Mouse (Mus musculus) gastrocnemius, postnatal 10 days (tissue): ENCODE results near the gene Snd1. TPM values are rescaled to one million over a fixed set of nuclear protein-coding genes. Genes with fewer than 3 reads are reported as not detected.

Experiments
- DNase-seq: peaks from one replicate; pipeline ENCODE4 v3.0.0; 2021; ENCODE audit warnings: mixed read lengths
- total RNA-seq, 2 experiments: library from RNA; stranded (reverse); gene quantifications; 2 replicates each; pipeline ENCODE4 v1.2.3; 2021

The Snd1 gene
- total RNA-seq, 2 experiments from 2014 or later = 56.2 to 65.2 TPM

DNA sequence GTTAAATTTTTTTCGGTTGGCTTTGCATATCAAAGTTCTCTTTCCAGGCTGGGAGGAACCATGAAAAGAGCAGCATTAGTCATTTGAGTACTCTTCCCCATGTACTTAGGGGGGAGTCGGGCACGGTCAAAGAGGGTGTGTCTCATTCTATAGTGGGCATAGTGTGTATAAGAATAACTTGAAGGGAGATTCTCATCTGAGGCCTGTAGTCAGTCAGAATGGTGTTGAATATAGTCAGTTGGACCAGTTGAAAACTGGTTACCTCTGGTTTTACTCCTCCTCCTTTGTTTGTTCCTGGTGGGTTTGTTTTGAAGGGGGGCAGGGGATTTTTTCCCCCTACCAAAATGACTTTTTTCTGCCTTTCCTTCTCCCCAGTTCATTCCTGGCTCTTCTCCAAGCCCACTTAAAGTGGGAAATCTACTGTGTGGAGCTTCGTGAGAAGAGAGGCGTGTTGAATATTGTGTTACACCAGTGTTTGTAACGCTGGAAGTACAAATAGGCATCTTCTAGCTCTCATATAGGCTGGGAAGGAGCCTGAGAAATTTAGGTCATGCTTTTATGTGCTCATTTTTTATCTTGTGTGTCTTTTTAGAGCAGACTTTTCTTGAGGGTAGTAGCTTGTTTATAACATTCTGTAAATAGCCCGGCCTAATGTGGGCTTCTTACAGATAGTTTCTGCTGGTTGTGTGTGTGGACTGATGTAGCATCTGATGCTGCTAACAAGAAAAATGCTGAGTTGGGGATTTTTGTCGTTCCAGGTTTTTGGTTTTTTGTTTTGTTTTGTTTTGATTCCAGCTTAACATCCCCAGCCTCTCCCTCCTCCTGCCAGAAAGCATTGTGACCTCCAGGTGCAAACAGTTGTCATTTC, 231.4 kb downstream of the Snd1 start:
- DNase-seq = no peak

DNA sequence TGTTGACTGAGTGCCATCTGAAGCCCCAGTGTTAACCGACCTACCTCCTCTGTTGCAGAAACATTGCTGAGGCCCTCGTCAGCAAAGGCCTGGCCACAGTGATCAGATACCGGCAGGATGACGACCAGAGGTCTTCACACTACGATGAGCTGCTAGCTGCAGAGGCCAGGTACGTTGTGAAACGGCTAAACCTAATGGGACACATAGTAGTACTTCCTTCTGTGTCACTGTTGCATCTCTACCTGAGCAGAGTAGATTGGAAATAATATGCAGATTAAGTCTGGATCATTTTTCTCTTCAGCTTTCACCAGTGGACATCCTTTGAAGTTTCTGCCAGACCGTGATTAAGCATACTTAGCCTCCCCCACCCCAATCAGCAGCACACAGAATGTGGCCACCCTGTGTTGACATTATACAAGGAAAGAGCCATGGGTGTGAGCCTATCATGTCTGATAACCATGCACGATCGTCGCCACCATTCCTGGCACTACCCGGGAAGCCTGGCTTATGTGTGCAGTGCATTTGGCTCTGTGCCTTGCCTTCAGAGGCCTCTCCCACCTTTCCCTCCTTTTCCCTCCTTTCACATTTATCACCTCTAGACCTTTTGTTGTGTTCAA, 232.1 kb downstream of the Snd1 start:
- DNase-seq = no peak

GRCm38 (mm10) chr6:28710035-28710434, 235.1 kb downstream of the Snd1 start:
- DNase-seq = no peak

GRCm38 (mm10) chr6:28717203-28717844, 242.4 kb downstream of the Snd1 start:
- DNase-seq = no peak

DNA sequence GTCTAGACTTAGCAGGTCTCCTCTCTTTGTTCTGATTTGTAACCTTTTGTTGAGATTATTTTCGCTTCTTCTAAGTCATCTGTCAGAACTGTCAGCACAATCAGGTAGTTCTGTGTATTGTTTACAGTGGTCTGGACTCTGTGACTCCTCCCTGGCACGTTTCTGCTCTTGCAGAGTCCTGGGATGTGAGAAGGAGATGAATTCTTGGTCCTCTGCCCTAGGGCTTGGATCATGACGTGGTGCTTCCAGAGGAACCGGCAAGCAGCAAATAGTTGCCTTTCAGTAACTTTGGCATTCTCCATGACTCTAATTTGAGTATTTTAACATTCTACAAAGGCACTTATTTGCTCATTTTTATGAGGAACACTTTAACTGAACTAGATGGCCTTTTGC, 242.9 kb downstream of the Snd1 start:
- DNase-seq = no peak

- no peak for DNase-seq
These were observed 245.6 kb downstream of the Snd1 start for GRCm38 (mm10) chr6:28720391-28721171.

DNA sequence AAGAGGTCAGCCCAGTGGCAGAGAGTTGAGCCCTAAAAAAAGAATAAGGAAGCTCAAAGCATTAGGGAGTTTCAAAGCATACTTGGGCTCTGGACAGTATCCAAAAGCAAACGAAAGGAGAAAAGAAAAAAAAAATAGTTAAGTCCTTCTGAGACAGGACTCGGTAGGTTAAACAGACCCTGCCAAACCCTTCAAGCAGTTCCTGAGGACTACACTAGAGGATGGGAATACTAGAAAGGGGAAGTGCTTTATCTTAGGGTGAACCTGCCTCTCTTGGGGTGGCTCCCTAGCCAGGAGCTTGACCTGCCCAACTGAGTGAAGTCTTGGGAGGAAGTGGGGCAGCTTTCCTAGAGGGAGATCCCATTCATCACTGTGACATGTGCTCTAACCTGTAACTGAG, 248.1 kb downstream of the Snd1 start:
- DNase-seq = no peak

GRCm38 (mm10) chr6:28724776-28725175, 249.8 kb downstream of the Snd1 start:
- DNase-seq = no peak

DNA sequence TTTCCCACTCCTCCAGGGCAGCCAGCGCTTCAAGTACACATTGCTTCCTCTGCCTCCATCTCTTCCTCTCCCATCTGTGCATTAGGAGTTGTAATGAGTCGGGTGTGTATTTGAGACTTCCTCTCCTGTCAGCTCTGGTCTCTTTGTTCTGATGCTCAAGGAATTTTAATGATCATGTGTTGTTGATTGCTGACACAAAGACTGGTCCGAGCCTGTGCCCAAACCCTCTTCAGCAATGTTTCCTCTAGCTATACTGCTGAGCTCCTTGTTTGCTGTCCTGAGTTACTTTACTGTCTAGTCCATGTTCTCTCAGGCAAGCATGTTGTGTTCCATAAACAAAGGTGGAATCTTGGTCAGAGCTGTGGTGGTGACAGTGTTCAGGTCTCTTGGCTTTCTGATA, 254.3 kb downstream of the Snd1 start:
- no peak for DNase-seq

DNA sequence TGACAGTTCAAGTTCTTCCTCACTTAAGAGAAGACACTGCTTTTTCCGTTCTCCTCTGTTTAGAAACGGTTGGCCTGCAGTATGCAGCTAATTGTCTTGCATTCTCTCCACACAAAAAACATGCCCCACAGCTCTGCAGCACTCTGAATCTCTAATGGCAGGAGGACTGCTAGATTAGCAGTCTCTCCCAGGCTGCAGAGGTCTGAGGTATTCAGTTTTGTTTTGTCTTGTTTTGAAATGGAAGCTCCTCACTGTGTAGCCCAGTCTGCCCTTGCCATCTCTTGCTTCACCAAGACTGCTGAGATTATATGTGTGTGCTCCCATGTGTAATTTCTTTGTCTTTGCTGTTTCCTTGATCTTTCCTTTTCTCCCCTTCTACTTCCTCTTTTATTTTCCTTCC, 254.7 kb downstream of the Snd1 start:
- DNase-seq = no peak

DNA sequence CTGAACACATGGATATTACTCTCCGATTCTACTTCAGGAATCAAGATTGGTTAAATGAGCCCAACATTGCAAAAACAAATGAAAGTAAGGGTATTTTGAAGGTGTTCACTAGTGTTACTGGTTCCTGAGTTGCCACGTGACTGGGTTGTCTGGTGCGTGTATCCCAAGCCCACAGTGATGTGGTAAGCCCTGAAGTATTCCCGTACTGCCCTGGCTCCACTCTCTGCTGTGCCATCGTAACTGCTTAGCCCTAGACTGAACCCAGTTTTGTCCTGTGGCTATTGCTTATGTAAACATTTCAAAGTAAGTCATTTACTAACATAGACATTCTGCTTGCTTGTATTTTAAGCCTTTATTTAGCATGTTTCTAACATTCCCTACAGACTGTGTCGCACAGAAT, 256.3 kb downstream of the Snd1 start:
- DNase-seq = no peak

DNA sequence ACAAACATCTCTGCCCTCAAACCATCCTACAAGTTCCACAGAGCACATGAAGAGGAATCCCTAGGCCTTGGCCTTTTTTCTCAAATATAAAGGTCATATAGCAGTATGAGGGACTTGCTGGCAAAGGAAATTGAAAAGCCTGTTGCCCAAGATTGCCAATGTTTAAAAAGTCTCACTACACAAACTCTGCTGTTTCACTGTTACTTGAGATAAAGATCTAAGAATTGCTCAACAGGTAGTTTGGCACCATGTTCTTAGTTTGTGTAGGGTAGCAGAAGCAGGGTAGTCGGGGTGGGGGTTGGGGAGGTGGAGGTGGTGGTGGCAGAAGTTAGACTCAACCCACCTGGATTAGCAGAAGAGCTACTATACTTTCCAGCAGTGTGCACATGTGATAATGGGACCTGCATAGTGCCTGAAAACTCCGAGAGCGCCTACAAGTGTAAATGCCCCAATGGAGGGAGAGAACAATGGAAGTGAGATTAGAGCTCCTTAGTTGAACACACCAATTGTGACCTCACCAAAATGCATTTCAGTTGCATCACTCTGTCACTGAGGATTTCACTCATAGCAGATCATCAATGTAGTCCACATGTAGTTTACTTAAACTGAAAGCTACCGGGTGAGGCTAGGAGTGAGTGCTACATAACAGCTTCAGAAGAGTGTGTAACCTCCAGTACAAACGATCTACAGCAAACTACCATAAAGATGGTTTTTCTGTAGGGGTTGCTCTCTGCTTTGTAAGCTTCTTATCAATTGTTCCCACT, 259.1 kb downstream of the Snd1 start:
- DNase-seq = no peak

DNA sequence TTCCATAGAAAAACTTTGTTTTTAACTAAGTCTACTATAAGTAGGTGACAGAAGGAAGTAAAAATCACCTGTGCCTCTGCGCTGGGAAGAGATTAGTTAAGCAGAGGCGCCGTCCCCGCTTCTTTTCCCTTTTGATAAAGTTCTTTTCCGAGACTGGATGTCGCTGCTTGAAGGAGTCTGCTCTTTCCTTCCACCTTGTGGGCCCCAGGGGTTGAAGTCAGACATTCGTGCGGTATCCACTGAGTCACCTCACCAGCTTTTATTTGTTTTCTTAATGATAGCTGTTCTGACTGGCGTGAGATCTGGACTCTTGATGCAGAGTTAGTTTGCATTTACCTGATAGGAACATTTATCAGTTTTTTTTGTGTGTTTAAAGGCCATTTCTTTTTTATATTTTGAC, 260.2 kb downstream of the Snd1 start:
- no peak for DNase-seq

GRCm38 (mm10) chr6:28736665-28737064, 261.7 kb downstream of the Snd1 start:
- no peak for DNase-seq

GRCm38 (mm10) chr6:28737601-28738000, 262.7 kb downstream of the Snd1 start:
- no peak for DNase-seq

GRCm38 (mm10) chr6:28743586-28743985, 268.6 kb downstream of the Snd1 start:
- DNase-seq = no peak

GRCm38 (mm10) chr6:28745864-28746263, 270.9 kb downstream of the Snd1 start:
- no peak for DNase-seq

GRCm38 (mm10) chr6:28747025-28747424, 272.1 kb downstream of the Snd1 start:
- DNase-seq = no peak

DNA sequence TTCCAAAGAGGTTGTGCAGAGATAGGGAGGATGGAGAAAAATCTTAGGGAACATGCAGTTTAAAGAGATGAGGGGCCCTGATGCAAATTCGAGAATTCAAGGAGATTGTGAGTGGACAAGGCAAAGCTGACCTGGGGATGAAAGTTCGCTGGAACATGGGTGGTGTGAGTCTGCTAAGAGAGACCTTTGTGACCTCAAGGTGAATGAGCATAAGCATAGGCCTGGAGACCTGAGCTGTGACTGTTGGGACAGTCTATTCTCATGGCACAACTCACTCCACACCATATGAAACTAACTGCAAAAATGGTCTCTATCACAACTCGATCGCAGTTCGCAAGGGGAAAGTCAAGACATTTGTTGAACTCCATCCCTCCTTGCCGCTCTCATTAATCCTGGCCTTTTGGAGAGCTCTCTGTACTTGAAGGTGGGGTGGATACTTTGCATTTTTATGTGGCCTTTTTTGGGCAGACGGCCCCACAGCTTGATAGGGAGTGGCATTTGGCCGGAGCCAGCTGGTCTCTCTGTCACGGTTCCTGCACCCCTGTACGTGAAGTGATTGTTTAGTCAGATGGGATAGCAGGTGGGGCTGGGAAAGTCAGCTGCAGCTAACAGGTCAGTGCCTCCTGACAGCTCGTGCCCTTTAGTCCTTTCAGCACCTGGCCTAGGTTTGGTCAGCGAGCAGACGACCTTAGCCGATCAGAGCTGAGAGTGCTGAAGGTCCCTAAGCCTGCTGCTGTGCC, 273.2 kb downstream of the Snd1 start:
- no peak for DNase-seq

GRCm38 (mm10) chr6:28749224-28749623, 274.3 kb downstream of the Snd1 start:
- DNase-seq = no peak

GRCm38 (mm10) chr6:28751186-28751585, 276.2 kb downstream of the Snd1 start:
- DNase-seq = no peak
